Mouse (Mus musculus): Measurements from ENCODE around the gene Naa80. TPM values are rescaled to one million over a fixed set of nuclear protein-coding genes. Genes with fewer than 3 reads are reported as not detected.

Gene Naa80
- total RNA-seq (2014; fragmentation: Nextera tagmentation) (7.1 and 18.2 TPM in 2 replicates), total RNA-seq (2017) (5.5 and 8.2 TPM in 2 replicates)

DNA sequence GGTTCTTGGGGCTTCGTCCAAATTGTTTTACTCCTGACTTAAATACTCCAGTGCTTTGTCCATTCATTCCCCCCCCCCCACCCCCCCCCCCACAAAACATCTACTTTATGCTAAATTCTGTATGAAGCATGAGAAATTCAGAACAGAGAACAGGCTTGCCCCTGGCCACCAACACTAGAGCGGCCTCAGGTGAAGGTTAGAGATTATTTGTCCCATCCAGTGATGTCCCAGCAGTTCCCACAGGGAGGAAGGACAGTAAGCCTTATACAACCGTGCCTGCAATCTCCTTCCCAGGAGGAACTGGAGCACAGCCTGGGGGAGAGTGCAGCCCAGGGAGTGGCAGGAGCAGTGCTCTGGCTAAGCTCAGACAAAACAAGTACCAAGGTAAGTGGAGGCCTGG, at the start of gene Naa80:
TSS of gene Naa80 (plus strand) at position 301 of the 400 bp plus-strand sequence.
- no peak for ATAC-seq (replicated peaks; ENCODE audit: poor library complexity, severe bottlenecking)

GRCm38 (mm10) chr9:107533791-107534407, 44.8 kb upstream of the Naa80 start, which contains the start of gene Tmem115:
Gene Tmem115, plus strand, starts transcription at chr9:107533945.
- ATAC-seq (replicated peaks; ENCODE audit: poor library complexity, severe bottlenecking) = peak; percentile 88

- ATAC-seq (replicated peaks; ENCODE audit: poor library complexity, severe bottlenecking) = peak; percentile 10
These were observed 44.1 kb upstream of the Naa80 start for GRCm38 (mm10) chr9:107534408-107535202.

DNA sequence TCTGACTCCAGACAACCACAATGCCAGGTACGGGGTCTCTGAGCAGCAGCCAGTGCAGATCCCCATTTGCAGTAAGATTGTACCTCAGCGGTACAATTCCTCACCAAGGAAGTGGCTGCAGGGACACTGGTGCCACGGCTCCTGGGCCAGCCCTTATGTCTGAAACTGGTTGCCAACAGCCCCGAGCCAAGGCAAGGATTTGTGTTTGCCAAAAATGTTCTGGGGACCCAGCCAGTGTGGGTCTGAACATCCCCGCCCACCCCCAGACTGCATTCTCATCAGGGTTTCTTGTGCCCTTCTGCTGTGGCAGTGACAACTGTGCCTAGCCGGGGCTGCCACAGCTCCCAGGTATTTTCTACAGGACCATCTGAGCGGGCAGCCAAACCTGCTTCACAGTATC, 40.5 kb upstream of the Naa80 start:
- no peak for ATAC-seq (replicated peaks; ENCODE audit: poor library complexity, severe bottlenecking)

DNA sequence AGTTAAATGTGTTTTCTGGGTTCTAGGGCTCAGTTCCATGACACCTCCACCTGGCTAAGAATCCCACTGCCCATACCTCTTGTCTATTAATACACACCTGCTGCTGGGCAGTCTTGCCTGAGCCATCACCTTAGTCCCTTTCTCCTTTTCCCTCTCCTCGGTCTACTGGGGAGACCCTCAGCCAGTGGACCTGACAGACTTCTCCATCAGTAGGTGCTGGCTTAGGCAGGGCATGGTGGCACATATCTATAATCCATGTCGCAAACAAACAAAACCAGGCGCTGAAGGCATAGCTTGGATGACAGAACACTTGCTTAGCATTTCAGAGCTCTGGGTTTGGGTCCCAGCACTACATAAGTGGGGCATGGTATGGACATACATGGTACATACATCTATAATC, 40.0 kb upstream of the Naa80 start:
- ATAC-seq (replicated peaks; ENCODE audit: poor library complexity, severe bottlenecking) = no peak

DNA sequence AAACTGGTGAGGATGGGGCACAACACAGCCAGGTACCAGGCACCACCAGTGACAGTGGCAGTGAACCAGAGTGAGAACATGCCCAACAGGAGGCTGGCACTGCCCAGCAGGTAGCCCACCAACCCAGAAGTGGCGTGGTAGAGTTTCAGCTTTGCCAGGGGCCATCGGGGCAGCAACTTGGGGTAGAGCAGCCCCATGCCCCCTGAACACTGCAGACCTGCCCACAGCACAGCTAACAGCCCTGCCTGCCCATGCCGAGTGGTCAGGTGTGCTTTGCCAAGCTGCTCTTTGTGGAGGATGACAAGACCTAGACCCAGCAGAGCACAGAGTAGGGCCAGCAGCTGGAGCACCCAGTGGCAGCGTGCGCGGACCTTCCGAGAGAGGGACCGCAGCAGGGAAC, 38.7 kb upstream of the Naa80 start:
- no peak for ATAC-seq (replicated peaks; ENCODE audit: poor library complexity, severe bottlenecking)

DNA sequence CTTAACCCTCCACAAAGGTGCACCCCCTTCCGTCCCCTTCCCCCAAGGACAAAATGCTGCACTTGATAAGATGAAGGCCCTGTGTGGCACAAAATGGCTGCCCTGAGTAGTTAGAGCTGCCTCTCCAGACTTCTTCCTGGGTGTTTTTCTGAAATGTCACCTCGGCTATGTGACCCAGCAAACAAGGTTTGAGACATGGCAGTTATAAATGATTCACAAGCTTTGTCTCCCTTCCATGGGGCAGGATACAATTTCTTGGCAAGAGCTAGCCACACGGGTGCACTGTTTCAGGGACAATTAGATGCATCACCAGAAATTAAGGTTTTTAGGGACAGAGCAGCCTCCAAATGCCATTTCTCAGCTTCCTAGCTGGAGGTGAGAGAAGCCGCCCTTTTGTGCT, 38.3 kb upstream of the Naa80 start:
- no peak for ATAC-seq (replicated peaks; ENCODE audit: poor library complexity, severe bottlenecking)

GRCm38 (mm10) chr9:107541005-107541404, 37.7 kb upstream of the Naa80 start:
- ATAC-seq (replicated peaks; ENCODE audit: poor library complexity, severe bottlenecking) = no peak

GRCm38 (mm10) chr9:107541474-107542351, 37.0 kb upstream of the Naa80 start, which contains the start of the genes Cyb561d2 and Nprl2:
Gene Cyb561d2, minus strand, starts transcription at chr9:107542193.
Gene Nprl2, plus strand, starts transcription at chr9:107542226.
- peak; percentile 80 for ATAC-seq (replicated peaks; ENCODE audit: poor library complexity, severe bottlenecking)

- no peak for ATAC-seq (replicated peaks; ENCODE audit: poor library complexity, severe bottlenecking)
These were observed 36.4 kb upstream of the Naa80 start for GRCm38 (mm10) chr9:107542352-107542686.

- no peak for ATAC-seq (replicated peaks; ENCODE audit: poor library complexity, severe bottlenecking)
These were observed 36.0 kb upstream of the Naa80 start for GRCm38 (mm10) chr9:107542721-107543120.

GRCm38 (mm10) chr9:107543299-107543698, 35.4 kb upstream of the Naa80 start:
- ATAC-seq (replicated peaks; ENCODE audit: poor library complexity, severe bottlenecking) = no peak

DNA sequence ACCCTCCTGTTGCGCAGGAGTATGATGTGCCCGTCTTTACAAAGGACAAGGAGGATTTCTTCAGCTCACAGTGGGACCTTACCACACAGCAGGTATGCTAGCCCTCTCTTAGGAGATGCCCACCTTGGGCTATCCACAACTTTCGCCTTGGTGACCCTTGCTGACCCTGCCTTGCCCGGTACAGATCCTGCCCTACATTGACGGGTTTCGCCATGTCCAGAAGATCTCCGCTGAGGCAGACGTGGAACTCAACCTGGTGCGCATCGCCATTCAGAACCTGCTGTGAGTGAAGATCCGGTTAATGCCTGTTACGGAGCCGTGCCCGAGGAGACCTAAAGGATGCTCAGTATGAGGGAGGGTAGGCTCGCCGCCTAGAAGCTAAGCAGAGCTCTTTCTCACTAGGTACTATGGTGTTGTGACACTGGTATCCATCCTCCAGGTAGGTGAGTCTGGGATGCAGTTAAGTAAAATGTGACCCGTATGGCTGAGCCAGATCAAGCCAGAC, 34.4 kb upstream of the Naa80 start:
- ATAC-seq (replicated peaks; ENCODE audit: poor library complexity, severe bottlenecking) = no peak

DNA sequence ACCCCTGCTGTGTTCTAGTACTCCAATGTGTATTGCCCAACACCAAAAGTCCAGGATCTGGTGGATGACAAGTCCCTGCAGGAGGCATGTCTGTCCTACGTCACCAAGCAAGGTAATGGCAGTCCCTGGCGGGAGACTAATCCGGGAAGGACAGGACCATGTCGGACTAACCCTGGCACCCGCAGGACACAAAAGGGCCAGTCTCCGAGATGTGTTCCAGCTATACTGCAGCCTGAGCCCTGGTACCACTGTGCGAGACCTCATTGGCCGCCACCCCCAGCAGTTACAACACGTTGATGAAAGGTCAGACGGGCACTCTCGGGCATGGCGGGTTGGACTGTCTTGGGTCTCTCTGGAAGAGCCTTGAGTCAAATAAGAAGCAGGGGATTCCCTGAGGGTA, 34.0 kb upstream of the Naa80 start:
- ATAC-seq (replicated peaks; ENCODE audit: poor library complexity, severe bottlenecking) = no peak

DNA sequence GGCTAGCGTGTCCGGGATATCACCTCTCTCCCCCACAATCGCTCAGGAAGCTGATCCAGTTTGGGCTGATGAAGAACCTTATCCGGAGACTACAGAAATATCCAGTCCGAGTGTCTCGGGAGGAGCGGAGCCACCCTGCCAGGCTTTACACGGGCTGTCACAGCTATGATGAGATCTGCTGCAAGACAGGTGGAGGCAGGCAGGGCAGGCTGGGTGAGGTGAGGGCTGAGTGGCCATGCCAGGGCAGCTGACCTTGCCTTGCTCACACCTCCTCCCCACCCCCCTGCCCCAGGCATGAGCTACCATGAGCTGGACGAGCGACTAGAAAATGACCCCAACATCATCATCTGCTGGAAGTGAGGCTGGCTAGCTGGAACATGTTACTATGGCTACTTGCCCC, 33.5 kb upstream of the Naa80 start:
- ATAC-seq (replicated peaks; ENCODE audit: poor library complexity, severe bottlenecking) = no peak

DNA sequence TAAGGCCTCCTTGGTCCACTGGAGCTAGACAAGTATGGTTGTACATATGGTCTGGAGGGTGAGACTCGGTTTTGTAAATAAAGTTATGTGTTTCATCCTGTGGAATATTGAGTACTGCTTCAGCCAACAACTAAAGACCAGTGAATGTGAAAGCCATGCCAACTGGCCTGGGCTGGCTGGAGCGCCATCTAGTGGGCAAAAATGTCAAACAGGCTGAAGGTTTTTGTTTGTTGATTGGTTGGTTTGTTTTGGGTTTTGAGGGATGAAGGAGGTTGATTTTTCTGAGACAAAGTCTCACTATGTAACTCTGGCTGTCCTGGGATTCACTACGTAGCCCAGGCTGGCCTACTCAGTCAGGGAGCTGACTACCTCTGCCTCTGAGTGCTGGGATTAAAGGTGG, 33.1 kb upstream of the Naa80 start:
- no peak for ATAC-seq (replicated peaks; ENCODE audit: poor library complexity, severe bottlenecking)

DNA sequence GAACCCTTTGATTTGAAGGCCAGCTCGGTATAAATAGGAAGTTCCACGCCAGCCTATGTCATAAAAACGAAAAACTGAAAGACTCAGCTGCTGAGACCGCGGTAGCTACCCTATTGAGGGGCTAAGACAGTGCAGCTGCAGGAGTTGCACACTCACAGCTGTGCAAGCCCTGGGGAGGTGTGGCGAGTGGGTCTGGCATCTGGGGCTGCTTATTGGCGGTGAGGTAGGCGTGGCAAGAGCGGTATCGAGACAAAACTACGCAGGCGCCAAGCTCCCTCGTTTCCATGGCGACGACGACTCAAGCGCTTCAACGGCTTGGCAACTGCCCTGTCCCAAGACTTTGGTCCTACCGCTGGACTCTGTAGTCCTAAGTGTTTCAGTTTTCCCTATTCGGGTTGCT, 31.7 kb upstream of the Naa80 start, which contains the start of gene Zmynd10:
TSS of gene Zmynd10 (plus strand) at position 273 of the 400 bp plus-strand sequence.
- peak; percentile 65 for ATAC-seq (replicated peaks; ENCODE audit: poor library complexity, severe bottlenecking)

DNA sequence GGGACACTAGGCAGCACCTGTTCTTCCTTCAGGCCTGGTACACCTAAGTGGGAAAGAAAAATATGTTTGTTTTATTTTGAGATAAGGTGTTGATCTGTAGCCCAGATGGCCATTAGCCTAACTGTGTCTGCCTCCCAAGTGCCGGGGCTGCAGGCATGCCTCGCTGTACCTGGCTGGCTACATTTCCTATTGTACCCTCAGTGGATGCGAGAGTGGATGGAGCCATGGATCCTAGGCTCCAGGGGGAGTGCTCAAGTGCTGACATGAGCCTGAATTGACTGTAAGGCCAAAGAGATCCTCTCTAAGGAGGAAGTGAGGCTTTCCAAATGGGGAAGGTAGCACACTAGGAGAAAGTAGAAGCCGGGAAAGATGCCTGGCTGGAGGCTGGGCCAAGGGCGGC, 30.7 kb upstream of the Naa80 start:
- peak; percentile 26 for ATAC-seq (replicated peaks; ENCODE audit: poor library complexity, severe bottlenecking)

DNA sequence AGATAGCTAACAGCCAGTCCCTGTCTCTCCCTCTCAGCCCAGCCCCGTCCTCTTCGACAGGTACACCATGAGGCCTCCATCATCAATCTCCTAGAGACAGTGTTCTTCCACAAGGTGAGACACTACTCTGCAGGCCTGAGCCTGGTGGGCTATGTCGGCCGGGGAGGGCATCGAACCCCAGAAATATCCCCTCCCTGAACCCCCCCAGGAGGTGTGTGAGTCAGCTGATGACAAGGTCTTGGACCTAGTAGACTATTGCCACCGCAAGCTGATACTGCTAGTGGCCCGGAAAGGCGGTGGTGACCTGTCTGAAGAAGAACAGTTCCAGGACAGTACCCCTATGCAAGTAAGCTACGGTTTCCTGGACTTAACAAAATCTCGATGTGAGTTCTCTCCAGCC, 29.9 kb upstream of the Naa80 start:
- ATAC-seq (replicated peaks; ENCODE audit: poor library complexity, severe bottlenecking) = no peak

DNA sequence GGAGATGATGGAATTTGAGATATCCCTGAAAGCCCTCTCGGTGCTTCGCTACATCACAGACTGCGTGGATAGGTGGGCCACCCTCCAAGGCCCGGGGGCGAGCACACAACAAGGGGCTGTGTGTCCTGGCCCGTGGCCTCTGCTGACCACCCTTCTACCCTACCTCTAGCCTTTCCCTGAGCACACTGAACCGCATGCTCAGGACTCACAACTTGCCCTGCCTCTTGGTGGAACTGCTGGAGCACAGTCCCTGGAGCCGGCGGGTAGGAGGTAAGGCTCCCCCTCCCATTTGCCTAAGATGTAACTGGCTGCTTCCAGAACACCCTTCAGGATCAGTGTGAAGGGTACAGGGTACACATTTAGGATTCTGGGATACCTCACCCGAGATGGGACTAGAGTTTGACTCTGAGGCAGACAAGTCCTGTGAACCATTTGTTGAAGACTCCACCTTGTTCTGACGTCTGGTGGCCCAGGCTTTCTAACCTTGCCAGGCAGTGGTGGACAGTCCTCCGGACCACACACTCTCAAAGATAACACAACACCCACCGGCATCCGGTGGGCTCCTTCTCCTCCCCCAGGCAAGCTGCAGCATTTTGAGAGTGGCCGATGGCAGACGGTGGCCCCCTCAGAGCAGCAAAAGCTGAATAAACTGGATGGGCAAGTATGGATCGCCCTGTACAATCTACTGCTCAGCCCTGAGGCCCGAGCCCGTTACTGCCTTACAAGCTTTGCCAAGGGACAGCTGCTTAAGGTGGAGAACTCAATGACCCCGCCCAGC, 29.2 kb upstream of the Naa80 start:
- no peak for ATAC-seq (replicated peaks; ENCODE audit: poor library complexity, severe bottlenecking)

Data from granulocyte monocyte progenitor cell, adult 5-6 weeks (primary cell).